Mouse (Mus musculus) frontal cortex, postnatal 25 days (tissue): ENCODE data around the gene Synj1.

Source experiments
- DNase-seq, 2 experiments: peaks; one replicate each; pipeline ENCODE4 v3.0.0; 2022; ENCODE audit warnings: low spot score in 2 of 2

The Synj1 gene

GRCm38 (mm10) chr16:91010581-91011020 is 507 bp downstream of the Synj1 start:
- peak in 1 of 2 experiments; percentile 36 for DNase-seq

GRCm38 (mm10) chr16:91009942-91010529 is 1.1 kb downstream of the Synj1 start:
- DNase-seq = no peak

GRCm38 (mm10) chr16:91004915-91005538 is 6.1 kb downstream of the Synj1 start:
- DNase-seq = no peak

DNA sequence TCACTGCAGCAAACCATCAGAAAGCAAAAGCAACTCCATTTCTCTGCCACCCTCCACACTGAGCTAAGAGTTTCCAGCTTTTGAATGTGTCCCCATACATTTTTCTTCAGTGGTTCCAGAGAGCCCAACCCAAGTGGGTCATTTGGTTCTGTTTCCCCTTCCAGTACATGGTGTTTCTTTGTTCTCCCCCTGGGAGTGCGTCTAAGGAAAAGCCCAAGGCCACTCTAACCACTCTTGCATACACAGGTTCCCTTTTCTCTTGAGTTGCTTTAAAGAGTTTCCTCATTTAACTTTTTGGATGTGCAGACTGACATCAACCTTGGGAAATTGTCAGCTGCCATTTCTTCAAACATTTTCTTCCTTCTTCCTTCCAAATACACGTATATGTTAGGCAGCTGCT is 10.0 kb downstream of the Synj1 start:
- no peak for DNase-seq

GRCm38 (mm10) chr16:90999827-91000226 is 11.3 kb downstream of the Synj1 start:
- no peak for DNase-seq

DNA sequence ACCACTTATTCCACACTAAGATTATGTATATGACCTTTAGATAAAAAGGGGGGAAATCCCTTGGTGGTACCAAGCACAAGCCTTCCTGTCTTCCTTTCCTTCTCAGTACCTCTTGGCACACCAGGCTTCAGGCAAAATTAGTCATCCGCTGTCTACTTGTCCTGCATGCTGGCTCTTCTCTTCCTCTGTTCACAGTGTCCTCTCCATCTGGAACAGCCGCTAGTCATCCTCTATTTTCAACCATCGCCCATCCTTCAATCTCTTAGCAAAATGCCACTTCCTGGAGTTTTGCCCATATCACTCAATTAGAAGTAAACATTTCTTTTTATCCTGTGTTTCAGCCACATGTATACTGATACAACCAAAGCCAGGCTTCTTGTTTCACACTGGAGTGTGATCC is 13.3 kb downstream of the Synj1 start:
- no peak for DNase-seq

DNA sequence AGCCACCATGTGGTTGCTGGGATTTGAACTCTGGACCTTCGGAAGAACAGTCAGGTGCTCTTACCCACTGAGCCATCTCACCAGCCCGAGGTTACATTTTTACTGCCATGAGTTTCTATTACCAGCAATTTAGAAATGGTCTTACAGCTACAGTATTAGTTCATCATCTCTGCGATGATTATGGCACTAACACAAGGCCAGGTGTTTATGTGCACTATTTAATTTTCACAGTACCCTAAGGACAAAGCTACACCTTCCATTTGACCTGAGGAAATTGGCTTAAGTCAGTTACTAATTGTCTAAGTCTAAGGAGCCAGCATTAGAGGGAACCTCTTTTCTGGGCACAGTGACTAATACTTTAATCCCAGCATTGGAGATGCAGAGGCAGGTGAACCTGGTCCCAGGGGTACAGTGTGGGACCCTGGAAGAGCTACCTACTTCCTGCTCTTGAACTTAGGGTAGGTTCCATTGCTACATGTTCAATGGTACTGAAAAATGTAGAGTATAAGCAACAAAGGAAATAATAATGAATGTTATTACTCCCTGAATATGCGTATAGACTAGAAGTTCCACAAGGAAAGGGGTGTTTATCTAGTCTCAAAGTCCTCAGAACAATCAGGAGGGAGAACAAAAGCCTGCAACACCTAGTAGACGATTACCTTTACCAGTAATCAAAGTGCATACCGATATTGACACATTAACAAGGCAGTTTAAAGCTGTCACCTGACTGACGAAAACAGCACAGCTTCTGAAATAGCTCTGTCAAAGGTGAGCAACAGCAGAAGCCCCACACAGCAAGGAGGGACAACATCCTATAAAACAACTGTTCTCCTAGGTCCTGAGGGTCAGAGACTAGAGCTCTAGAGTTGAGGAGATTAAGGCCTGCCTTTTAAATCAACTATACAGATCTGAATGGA is 14.5 kb downstream of the Synj1 start:
- no peak for DNase-seq

DNA sequence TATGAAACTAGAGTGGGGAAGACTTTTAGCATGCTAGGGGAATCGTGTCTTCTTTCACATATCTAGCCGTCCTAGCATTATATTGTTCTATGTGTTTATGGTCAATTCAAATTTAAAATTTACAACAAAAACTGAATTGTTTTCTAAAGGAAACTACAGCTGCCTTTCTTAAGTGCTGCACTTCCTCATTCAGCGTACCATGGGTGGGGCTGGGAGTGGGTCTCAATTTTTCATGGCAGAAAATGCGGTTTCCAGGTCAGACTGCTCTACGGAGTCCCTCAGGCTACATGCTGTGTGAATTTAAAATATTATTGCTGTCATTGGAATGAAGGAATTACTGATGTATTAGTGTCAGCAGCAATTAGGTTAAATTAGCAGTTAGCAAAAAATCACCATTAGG is 15.6 kb downstream of the Synj1 start:
- no peak for DNase-seq

DNA sequence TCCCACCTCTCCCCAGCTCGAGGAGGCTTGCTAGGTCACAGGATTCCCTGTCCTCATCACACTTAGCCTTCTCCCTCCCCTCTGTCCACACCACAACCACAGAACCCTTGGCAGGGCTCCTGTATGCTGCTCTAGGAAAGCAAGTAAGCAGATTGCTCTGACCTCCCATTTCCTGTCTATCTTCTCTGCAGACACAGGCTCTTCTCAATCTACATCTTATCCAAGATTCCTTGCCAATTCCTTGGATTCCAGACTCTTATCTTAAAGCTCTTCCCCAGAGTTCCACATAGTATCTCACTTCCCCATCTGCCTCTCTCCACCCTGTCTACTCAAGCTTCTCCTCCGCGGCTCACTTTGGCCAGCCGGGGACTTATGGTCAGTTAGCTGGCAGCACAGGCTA is 16.1 kb downstream of the Synj1 start:
- no peak for DNase-seq

- DNase-seq = no peak
Observed at GRCm38 (mm10) chr16:90989162-90989561, 21.9 kb downstream of the Synj1 start.

GRCm38 (mm10) chr16:90988665-90989064 is 22.4 kb downstream of the Synj1 start:
- no peak for DNase-seq

DNA sequence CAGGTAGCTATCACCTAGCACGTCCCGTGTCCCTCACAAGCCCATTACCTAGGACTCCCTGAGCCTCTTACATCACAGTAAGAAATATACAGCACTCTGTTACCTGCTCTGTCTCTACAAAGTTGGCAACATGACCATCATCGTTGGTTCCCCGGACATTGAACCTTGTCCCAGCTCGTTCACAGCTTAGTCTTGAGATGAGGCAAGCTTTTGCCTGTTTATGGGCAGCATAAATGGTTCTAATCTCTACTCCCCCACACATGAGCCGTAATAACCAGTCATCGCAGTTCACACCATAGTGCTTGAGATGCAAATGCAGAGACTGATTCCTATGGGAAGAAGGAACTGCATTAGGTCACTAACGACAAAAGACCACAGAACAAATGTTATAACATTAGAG is 23.1 kb downstream of the Synj1 start:
- no peak for DNase-seq

GRCm38 (mm10) chr16:90971004-90971403 is 40.1 kb downstream of the Synj1 start:
- DNase-seq = no peak

DNA sequence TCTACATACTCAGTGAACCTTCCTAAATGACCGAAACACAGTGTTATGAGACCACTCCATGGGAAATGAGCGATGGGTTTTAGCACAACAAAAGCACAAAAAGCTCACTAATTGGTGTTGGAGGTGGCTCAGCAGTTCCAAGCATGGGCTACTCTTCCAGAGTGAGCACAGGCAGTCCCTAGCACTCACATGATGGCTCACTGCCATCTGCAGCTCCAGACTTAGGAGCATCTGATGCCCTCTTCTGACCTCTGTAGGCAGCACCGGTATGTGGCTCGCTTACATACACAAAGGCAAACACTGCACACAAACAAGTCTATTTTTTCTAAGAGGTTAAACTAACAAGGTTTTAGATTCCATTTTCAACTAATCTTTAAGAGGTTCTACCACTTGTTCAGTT is 44.9 kb downstream of the Synj1 start:
- DNase-seq = no peak

GRCm38 (mm10) chr16:90964302-90964701 is 46.8 kb downstream of the Synj1 start:
- no peak for DNase-seq

- no peak for DNase-seq
Observed at GRCm38 (mm10) chr16:90963866-90964265, 47.2 kb downstream of the Synj1 start.

GRCm38 (mm10) chr16:90963231-90963630 is 47.9 kb downstream of the Synj1 start:
- no peak for DNase-seq

DNA sequence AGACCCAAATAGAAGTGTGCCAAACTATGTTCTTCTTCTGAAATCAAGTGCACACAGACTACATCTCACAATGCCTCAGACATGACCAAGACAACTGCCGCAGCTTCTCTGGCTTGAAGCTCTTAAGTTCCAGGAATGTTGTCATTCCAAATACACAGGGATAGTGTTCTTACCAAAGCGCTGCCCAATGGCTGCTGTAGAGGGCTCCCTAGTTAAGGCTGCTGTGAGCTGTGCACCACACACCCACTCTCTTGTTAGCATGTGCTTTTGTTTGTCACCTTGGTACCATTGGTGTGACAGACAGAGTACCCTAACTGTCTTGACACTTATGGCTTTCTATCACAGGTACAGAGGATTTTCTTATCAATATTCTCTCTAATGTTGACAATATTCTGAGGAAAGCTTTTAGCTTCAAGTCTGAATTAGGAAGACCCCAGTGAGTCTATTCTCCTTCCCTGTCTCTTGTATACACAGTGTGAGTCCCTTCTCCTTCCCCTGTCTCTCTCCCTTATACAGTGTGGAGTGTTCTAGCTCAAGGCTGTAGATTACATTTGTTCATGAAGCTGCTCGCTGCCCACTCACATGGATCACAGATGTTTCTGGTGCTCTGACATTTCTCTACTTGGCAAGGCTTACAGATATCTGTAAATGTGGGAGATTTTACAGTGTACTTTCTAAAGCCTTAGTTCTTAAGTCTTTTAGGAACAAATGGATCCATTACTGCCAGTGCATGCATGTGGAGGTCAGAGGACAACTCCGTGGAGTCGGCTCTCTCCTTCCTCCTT is 52.6 kb downstream of the Synj1 start:
- no peak for DNase-seq

- DNase-seq = no peak
Observed at GRCm38 (mm10) chr16:90955494-90955893, 55.6 kb downstream of the Synj1 start.

DNA sequence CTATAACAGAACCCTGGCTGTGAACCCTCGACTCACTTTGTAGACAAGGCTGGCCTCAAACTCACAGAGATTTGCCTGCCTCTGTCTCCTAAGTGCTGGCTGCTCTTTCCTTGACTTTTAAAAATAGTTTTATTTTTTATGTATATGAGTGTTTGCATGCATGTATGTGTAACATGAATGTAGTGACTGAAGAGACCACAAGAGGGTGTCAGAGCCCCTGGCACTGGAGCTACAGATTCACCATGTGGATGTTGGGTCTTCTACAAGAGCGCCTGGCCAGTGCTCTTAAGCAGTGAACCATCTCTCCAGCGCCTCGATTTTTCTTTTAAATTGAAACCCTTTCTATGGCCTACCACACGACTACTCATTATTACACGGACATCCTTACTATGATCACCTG is 57.3 kb downstream of the Synj1 start:
- no peak for DNase-seq

DNA sequence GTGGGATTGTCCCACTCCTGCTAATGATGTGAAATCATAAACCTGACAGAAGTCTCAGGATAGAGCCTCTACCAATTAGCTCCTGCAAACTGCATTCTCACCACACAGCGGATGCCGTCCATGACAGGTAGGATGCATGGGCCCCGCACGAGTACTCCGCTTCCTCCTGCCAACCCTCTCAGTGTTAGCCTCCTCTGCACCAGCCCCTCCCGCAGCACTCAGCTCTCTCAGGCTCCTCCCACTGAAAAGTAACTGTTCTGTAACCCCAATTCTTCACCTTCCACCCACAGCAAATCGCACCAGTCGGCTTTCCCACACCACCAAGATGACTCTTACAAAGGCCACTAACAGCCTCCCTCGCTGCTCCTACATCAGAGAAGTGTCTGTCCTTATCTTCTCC is 58.0 kb downstream of the Synj1 start:
- no peak for DNase-seq

- DNase-seq = no peak
Observed at GRCm38 (mm10) chr16:90950354-90950963, 60.6 kb downstream of the Synj1 start.
